Mouse (Mus musculus) testis, adult 2 months (tissue): ENCODE results near the gene Gm11127.
"Not testable (repeated sequence)": the region's sequence is repeated elsewhere in the genome, so short reads cannot be mapped to it uniquely, and the experiment has no call there.

Experiments used
- CTCF ChIP-seq: fragments of 200-500 bp; IDR thresholded peaks from 2 replicates; pipeline ENCODE4 v1.5.1; 2012; ENCODE audit warnings: low read depth, mild to moderate bottlenecking, inconsistent platforms, low read length, moderate library complexity; ENCODE audit not compliant: control insufficient read depth, insufficient read depth, insufficient replicate concordance
- POLR2A ChIP-seq: fragments of 200-500 bp; IDR thresholded peaks from 2 replicates; pipeline ENCODE4 v1.6.1; 2012; ENCODE audit warnings: low read depth, mild to moderate bottlenecking, inconsistent platforms, low read length, moderate library complexity; ENCODE audit not compliant: control insufficient read depth

DNA sequence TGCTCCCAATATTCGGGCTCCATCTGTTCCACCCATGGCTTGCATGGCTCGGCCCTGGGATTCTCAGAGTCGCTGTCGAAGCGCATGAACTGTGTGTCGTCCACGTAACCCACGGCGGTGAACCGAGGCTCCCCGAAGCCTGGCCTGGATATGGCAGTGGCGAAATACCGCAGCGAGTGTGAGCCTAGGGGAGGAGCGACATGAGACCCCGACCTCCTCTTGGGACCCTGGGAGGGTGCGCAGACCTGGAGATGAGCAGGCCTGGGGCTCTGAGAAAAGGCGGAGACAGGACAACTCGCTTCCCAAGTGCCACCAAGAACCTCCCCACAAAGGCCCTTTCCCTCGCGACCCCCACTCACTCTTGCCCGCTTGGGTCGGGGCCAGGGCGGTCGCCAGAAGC is 244 bp downstream of the Gm11127 start:
- not testable (repeated sequence) for TF ChIP-seq CTCF, POLR2A
